Mouse (Mus musculus): ENCODE measurements around the gene Stat1. TPM values are rescaled to one million over a fixed set of nuclear protein-coding genes. Genes with fewer than 3 reads are reported as not detected.

Stat1 gene
- total RNA-seq, 2 experiments from 2014 or later = 46.5 to 59.4 TPM

DNA sequence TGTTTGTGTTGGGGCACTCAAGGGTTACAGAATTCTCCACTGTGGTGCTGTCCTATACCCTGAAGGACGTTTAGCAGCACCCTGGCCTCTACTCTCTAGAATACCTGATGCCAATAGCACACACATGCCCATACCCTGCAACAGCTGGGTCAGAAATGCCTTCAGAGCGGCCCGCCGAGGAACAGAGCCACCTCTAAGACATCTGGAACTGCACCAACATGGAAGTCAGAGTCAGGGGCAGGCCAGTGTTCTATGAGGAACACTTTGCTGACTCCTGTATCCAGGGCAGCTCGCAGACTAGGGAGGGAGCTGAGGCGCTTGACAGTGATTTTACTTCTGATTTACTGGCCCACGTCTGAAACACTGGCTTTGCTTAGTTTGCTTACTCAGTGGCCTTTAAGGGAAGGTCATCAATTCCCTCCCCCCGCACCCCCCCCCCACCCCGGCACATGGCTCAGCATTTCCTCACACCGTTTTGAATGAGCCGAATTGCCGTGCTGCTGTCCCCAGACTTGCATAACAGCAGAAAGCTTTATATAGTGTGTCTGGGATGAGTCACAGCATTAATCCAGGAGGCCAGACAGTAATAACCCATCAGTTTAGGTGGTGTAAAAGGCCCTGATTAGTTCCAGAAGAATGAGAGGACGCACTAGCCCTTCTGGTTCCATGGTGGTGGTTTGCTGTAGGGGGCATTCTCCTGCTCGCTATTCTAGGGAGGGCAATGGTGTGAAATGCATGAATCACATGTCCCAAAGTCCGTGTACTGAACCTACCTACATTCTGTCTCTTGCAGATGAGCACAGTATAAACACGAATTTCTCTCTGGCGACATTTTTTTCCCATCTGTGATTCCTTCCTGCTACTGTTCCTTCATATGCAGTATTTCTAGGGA is 39.5 kb downstream of the Stat1 start:
- ATAC-seq (replicated peaks; ENCODE audit: poor library complexity) = no peak

DNA sequence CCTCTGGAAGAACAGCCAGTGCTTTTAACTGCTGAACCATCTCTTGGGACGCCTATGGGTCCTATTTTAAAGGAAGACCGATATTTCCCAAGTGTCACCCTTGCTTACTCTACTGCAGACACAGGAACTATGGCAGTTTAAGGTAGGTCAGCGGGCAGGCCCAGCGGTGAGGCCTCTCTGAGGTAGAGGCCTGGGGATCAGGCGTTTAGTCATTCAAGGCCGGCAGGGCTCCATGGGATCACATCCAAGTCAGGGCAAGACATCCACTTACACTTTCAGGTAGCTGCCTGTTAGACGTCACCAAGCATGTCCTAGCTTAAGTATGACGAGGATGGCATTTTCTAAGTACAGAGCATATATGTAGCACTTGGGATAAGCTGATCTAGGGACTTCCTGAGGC is 41.9 kb downstream of the Stat1 start:
- ATAC-seq (replicated peaks; ENCODE audit: poor library complexity) = no peak

DNA sequence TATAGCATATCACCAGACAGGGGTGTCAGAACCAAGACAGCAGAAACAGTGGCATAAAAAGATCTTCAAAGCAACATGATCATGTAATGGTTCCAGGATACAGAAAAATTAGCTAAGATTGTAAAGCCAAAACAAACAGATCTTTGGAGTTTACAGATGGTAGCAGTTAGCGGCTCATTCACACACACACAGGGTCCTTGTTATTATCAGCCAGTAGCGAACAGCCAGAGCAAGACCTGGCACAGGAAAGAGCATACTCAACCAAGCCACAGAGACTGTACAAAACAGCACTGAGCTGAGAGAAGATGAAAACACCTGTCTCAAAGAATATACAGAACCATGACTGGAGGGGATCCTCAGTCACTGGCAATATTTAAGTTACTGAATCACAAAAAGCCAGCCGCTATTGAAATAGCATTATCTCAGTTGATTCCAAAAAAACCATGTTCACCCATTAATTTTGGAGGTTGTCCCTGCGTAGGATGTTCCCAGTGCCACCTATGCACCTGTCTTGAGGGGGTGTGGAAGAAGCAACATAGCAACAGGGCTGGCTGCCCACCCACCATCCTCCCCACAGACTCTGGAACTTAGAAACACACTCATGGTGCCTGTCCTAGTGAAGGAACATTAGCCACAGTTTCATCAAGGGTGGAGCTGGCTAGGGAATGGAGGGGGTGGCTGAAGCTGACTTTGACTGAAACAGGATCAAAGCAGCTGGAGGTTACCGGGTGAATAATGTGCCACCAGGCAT is 44.6 kb downstream of the Stat1 start:
- ATAC-seq (replicated peaks; ENCODE audit: poor library complexity) = no peak

DNA sequence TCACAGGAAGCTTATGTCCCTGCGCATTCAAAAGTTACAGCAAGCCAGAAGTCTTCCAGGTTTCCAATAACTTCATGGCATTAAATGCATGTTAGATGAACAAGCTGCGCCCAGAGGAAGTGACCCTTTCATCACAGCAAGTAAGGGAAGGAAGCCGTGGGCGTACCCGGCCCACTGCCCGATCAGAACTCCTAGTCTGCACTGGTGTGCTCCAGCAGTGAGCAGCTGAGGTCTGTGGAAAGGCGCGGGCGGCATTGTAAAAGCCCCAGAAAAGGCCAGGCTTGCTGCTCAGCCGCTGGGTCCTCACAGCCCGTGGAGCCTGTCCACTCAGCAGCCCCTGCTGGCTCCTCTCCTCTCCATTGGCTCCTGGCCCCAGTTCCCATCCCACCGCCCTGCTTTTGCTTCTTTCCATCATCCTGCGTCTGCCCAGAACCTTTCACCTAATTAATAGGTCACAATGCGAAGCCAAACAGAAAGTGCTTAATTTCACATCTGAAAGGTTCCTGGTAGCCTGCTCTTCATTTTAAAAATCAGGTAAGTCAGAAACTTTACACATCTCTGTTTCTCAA is 47.5 kb downstream of the Stat1 start:
- peak; percentile 55 for ATAC-seq (replicated peaks; ENCODE audit: poor library complexity)

DNA sequence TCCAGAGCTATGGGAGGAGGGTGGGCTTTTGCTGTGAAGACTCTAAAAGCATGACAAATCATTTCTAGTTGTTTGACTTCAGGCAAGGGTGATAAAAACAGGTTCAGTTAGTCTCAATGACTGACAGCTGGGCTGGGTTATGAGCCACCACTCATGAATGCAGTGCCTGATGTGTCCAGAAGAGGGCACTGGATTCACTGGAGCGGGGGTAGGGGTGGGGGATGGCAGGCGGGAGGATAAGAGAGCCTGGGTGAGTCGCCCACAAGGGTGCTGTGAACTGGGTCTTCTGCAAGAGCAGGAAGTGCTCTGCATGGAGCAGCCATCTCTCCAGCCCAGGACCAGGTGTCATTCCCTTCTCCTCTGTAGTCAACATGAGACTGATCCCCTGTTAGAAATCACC is 50.8 kb downstream of the Stat1 start:
- ATAC-seq (replicated peaks; ENCODE audit: poor library complexity) = peak; percentile 84

DNA sequence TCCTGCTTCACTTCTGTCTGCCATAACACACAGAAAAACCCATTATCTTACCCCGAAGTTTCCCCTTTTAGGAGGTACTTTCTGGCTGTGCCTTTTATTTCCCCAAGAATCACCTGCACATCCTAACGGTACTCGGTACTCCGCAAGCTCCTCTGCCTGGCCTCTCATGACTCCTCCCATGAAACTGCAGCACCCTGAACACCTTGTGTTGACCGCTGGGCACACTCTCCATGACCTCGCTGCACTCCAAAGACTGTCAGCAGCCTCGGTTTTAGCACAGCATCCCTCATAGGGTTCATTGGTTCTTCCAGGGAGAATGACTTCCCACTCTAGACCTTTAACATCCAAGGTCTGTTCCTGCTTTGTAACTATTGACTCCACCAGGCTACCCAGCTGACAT is 51.5 kb downstream of the Stat1 start:
- ATAC-seq (replicated peaks; ENCODE audit: poor library complexity) = no peak

DNA sequence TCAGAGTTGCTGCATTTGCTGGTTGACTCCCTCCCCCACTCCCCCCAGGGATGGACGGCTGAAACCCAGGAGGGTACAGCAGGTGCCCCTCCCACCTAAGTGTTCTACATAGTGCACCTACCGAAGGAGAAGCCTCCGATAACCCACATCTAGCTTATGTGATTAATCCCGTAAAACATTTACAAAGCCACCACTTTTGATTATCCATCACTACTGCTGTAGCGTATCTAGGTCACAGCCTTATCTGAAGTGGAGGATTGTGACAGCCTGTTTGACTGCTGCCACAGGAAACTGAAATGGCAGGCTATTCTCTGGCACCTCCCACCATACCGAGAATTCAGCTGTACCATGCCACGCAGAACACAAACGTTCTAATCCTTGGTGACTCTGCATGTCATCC is 52.0 kb downstream of the Stat1 start:
- ATAC-seq (replicated peaks; ENCODE audit: poor library complexity) = peak; percentile 52

DNA sequence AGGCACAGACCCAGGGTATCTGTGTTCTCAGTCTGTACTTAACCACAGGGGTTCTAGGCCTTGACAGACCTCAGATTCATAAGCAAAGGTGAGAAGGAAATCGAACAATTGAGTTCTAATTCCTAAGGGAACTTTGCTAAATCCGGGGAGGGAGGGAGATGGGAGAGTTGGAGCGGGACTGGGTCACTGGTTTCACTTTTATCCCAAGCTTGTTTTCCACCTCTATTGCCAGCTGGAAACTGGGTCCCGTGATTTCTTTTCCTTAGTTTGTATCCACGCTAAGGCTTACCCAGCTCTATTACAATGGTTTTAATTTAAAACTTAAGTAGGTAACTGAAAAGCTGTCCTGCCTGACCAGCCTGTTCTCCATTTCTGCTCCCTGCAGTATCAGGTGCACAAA is 56.1 kb downstream of the Stat1 start:
- no peak for ATAC-seq (replicated peaks; ENCODE audit: poor library complexity)

DNA sequence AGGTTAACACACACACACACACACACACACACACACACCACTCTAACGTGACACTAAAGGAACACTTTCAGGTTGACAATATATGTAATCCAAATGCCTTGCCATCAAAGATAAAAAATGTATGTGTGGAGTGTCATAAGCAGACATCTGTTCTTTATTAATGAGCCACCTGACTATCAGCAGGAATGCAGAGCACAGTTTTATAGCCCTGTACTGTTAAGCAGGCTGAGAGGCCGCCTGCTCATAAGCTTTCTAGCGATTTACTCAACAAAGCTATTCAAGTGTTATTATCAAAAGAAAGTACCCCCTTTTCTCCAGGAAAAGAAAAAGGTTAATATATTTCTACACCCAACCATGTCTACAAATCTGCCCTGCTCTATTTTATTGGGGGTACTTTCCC is 56.7 kb downstream of the Stat1 start:
- no peak for ATAC-seq (replicated peaks; ENCODE audit: poor library complexity)

DNA sequence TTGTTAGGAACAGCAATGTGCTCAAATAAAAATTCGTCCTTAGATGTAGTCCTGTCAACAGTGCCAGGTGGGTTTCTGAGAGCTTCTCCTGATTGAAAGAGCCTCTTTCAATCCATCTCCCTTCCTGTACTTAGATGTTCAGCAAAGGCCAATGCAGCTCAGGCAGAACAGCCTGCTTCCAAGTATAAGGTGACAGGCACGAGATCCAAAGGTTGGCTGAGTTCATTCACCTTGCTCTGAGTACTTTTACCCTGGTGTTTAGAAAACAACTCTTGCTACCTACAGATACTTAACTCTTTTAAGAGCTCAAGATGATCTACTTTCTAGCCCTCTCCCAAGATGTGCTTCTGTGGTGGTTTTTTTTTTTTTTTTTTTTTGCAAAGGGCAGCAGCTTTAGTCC is 57.8 kb downstream of the Stat1 start:
- no peak for ATAC-seq (replicated peaks; ENCODE audit: poor library complexity)

DNA sequence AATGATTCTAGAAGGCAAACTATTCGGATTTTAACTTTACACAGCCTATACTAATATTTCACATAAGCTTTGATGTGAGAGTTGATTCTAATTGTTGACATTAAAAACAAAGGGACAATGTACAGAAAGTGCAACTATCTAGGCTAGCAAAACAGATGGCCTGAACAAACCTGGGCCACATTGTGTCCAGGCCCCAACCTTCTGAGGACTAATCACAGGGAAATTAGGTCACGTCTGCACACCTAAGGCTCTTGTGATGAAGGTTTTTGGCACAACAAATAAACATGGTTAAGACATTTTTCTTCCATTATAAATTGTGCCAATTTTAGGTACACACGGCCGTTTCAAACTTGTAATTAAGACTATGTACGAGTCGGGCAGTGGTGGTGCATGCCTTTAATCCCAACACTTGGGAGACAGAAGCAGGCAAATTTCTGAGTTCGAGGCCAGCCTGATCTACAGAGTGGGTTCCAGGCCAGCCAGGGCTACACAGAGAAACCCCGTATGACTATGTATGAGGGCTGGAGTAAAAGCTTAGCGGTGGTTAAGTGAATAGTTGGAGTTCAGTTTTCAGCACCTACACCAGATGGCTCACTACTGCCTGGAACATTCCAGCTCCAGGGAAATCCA is 60.8 kb downstream of the Stat1 start:
- no peak for ATAC-seq (replicated peaks; ENCODE audit: poor library complexity)

DNA sequence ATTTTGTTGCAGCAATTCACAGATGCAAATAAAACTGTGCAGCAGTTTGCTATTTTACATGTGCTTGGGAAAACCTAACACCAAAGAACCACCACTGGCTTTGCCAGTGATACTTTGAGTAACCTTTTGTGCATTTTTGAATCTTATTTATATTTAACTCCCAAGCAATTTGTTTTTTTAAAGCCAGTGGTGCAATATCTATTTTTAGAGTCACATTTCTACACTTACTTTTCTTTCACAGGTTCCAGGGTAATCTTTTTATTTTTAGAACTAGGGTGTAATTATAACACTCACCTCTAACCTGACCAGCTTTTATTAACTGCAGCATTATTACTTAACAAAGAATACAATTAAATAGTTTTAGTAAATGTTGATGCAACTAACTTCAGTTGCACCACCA is 62.8 kb downstream of the Stat1 start:
- no peak for ATAC-seq (replicated peaks; ENCODE audit: poor library complexity)

DNA sequence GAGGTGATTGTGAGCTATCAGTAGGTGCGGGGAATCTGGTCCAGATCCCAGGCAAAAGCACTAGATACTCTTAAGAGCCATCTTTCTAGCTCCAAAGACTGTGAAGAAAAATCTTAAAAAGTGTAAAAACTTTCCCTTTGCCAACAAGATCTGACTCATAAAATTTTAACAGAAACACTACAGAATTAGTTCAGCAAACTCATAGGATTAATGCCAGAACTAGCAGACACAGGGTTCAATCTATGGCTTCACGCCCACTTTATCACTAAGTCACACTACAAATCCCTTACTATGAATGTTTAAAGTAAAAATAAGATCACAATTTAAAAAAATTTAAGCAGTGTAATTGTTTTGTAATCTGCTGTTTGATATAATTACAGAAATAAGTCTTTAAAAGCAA is 63.8 kb downstream of the Stat1 start:
- no peak for ATAC-seq (replicated peaks; ENCODE audit: poor library complexity)

Other genes starting within 250 kb of the Stat1 start
- gene Myo1b, start 203.4 kb upstream of the Stat1 start, total RNA-seq (2015) = 2.0 and 3.3 TPM in 2 replicates
- 5.2 and 5.8 TPM in 2 replicates for gene Myo1b, start 203.4 kb upstream of the Stat1 start, total RNA-seq (2017)
- 36.2 and 42.3 TPM in 2 replicates for gene Stat4, start 132.3 kb upstream of the Stat1 start, total RNA-seq (2015)
- 22.0 and 25.5 TPM in 2 replicates for gene Stat4, start 132.3 kb upstream of the Stat1 start, total RNA-seq (2017)
- 181 TPM in 2 replicates for gene Gls, start 113.8 kb downstream of the Stat1 start, total RNA-seq (2015)
- 156 and 186 TPM in 2 replicates for gene Gls, start 113.8 kb downstream of the Stat1 start, total RNA-seq (2017)

Measured in megakaryocyte progenitor cell, adult 5-6 weeks (primary cell).